Mouse (Mus musculus): ENCODE results near the gene Mllt1. TPM values are rescaled to one million over a fixed set of nuclear protein-coding genes. Genes with fewer than 3 reads are reported as not detected.

Mllt1 gene
- total RNA-seq, 1 experiment, result 24.6 TPM

DNA sequence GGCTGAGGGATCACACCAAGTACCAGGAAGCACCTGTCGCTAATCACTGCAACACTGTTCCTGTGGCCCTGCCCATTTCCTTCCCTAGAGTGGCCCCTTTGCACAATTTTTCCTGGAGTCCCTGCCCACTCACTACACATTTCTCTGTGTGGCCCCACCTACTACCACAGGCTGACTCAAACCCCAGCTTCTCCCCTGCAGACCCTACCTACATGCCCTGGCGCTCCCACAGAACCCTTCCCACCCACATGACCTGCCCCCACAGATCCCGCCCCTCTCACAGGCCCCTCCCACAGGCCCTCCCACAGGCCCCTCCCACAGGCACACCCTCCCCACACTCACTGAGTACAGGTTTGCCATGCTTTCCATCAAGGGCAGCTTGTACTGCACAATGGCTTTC lies 74.0 kb downstream of the Mllt1 start:
- no peak for TF ChIP-seq ZC3H11A (IDR thresholded peaks at IDR 0.05; ENCODE audit: borderline replicate concordance, low read depth, low read length)
- TF ChIP-seq HCFC1 (IDR thresholded peaks at IDR 0.05; ENCODE audit: borderline replicate concordance, insufficient read depth, low read length), result no peak
- TF ChIP-seq CHD2 (IDR thresholded peaks at IDR 0.05; ENCODE audit: low read depth, low read length), result no peak
- TF ChIP-seq MAFK (IDR thresholded peaks at IDR 0.05; ENCODE audit: insufficient read depth, low read depth, low read length), result no peak
- no peak for TF ChIP-seq ZNF384 (IDR thresholded peaks at IDR 0.05; ENCODE audit: low read depth, low read length)
- Histone ChIP-seq H3K4me1 (ENCODE audit: control insufficient read depth in 2 of 2, insufficient read depth in 2 of 2, low read length in 2 of 2, poor library complexity in 1 of 2) (peaks cover 8 to 18% of the 10 kb centered on the region in 2 experiments), H3K27ac (ENCODE audit: insufficient read depth, low read depth, low read length, poor library complexity, severe bottlenecking) (no peak overlapping the region; the same call in 1 of the 2 replicates), H3K36me3 (ENCODE audit: control insufficient read depth, insufficient read depth, low read length, poor library complexity, severe bottlenecking) (no peaks in the 10 kb centered on the region), H3K9me3 (ENCODE audit: control insufficient read depth, insufficient read depth, low read depth, low read length) (no peaks in the 10 kb centered on the region), H3K4me3 (ENCODE audit: insufficient read depth in 1 of 2, low read depth in 1 of 2, low read length in 2 of 2, poor library complexity in 1 of 2, severe bottlenecking in 1 of 2) (no peak overlapping the region), H3K9ac (ENCODE audit: insufficient read depth, low read depth, low read length, poor library complexity, severe bottlenecking) (peak overlapping the region; percentile 53; the same call in 1 of the 2 replicates)
- in situ Hi-C loops (cut with MboI; ENCODE audit: low sequenced_read_pairs in 2 of 2, unreplicated experiment in 2 of 2), result no loop called here
- DNase-seq (ENCODE audit: low read depth, low spot score), result peak; percentile 82

DNA sequence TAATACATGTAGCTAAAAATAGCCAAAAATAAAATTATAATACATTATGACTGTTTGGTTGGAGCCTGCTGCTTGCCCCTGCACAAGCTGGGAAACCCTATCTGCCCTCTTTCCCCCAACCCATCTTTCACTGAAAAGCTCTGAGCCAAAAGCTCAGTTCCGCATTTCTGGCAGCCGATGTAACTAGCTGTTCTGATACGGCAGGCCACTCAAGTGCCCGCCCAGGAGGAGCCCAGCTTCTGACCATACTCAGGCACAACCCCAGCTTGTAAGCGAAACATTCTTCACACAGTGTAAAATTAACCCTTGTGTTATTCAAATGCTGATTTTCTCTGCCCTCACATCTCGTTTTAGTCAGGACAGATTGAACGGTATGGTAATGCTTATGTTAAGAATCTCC lies 76.3 kb downstream of the Mllt1 start:
- no peak for TF ChIP-seq MAFK (IDR thresholded peaks at IDR 0.05; ENCODE audit: insufficient read depth, low read depth, low read length)
- peaks cover 8 to 13% of the 10 kb centered on the region in 2 experiments for H3K4me1 ChIP-seq (ENCODE audit: control insufficient read depth in 2 of 2, insufficient read depth in 2 of 2, low read length in 2 of 2, poor library complexity in 1 of 2)
- no peaks in the 10 kb centered on the region for H3K36me3 ChIP-seq (ENCODE audit: control insufficient read depth, insufficient read depth, low read length, poor library complexity, severe bottlenecking)
- DNase-seq (ENCODE audit: low read depth, low spot score), result no peak
- in situ Hi-C loops (cut with MboI; ENCODE audit: low sequenced_read_pairs in 2 of 2, unreplicated experiment in 2 of 2), result no loop called here
- H3K4me3 ChIP-seq (ENCODE audit: insufficient read depth in 1 of 2, low read depth in 1 of 2, low read length in 2 of 2, poor library complexity in 1 of 2, severe bottlenecking in 1 of 2), result no peak overlapping the region
- H3K9ac ChIP-seq (ENCODE audit: insufficient read depth, low read depth, low read length, poor library complexity, severe bottlenecking), result no peak overlapping the region; the same call in 1 of the 2 replicates
- no peaks in the 10 kb centered on the region for H3K9me3 ChIP-seq (ENCODE audit: control insufficient read depth, insufficient read depth, low read depth, low read length)
- no peak overlapping the region for H3K27ac ChIP-seq (ENCODE audit: insufficient read depth, low read depth, low read length, poor library complexity, severe bottlenecking)

DNA sequence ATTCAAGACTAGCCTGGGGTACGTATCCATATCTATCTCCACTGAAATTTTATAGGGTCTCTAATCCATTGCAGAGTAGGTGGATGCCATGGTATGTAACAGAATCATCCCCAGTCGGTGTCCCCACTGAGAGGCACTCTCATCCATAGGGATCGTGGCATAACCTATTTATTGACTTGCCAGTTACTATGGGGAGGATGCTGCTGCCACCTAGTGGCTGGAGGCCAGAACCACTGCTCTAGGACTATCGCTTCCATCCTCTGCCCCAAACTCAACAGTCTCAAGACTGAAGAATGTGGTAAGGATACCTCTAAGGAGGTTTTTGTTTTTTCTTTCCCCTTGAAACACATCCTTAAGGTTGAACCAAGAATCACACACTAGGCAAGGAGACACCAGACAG lies 77.0 kb downstream of the Mllt1 start:
- Histone ChIP-seq H3K36me3 (ENCODE audit: control insufficient read depth, insufficient read depth, low read length, poor library complexity, severe bottlenecking) (no peaks in the 10 kb centered on the region), H3K9me3 (ENCODE audit: control insufficient read depth, insufficient read depth, low read depth, low read length) (no peaks in the 10 kb centered on the region), H3K27ac (ENCODE audit: insufficient read depth, low read depth, low read length, poor library complexity, severe bottlenecking) (no peak overlapping the region), H3K9ac (ENCODE audit: insufficient read depth, low read depth, low read length, poor library complexity, severe bottlenecking) (no peak overlapping the region), H3K4me3 (ENCODE audit: insufficient read depth in 1 of 2, low read depth in 1 of 2, low read length in 2 of 2, poor library complexity in 1 of 2, severe bottlenecking in 1 of 2) (no peak overlapping the region), H3K4me1 (ENCODE audit: control insufficient read depth in 2 of 2, insufficient read depth in 2 of 2, low read length in 2 of 2, poor library complexity in 1 of 2) (peaks cover 8 to 13% of the 10 kb centered on the region in 2 experiments)
- in situ Hi-C loops (cut with MboI; ENCODE audit: low sequenced_read_pairs in 2 of 2, unreplicated experiment in 2 of 2), result no loop called here
- peak; percentile 84 for DNase-seq (ENCODE audit: low read depth, low spot score)
- no peak for TF ChIP-seq CHD2 (IDR thresholded peaks at IDR 0.05; ENCODE audit: low read depth, low read length)
- no peak for TF ChIP-seq MAFK (IDR thresholded peaks at IDR 0.05; ENCODE audit: insufficient read depth, low read depth, low read length)
- peak; percentile 87; the same call in 1 of the 2 replicates for TF ChIP-seq ZC3H11A (IDR thresholded peaks at IDR 0.05; ENCODE audit: borderline replicate concordance, low read depth, low read length)
- TF ChIP-seq ZNF384 (IDR thresholded peaks at IDR 0.05; ENCODE audit: low read depth, low read length), result no peak
- TF ChIP-seq HCFC1 (IDR thresholded peaks at IDR 0.05; ENCODE audit: borderline replicate concordance, insufficient read depth, low read length), result peak; percentile 15; the same call in 1 of the 2 replicates

DNA sequence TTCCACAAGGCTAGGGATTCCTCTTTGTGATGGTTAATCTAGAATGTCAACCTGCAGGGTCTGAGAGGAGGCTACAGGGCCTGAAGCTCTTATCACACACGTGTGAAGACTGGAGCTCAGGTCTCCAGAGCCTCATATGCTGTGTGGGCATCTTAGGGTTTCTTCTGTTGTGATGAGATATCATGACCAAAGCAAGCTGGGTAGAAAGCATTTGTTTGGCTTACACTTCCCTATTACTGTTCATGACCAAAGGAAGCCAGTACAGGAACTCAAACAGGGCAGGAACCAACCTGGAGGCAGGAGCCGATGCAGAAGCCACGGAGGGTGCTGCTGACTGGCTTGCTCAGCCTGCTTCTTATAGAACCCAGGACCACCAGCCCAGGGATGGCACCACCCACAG lies 79.8 kb downstream of the Mllt1 start:
- Histone ChIP-seq H3K27ac (ENCODE audit: insufficient read depth, low read depth, low read length, poor library complexity, severe bottlenecking) (no peak overlapping the region), H3K4me3 (ENCODE audit: insufficient read depth in 1 of 2, low read depth in 1 of 2, low read length in 2 of 2, poor library complexity in 1 of 2, severe bottlenecking in 1 of 2) (no peak overlapping the region), H3K36me3 (ENCODE audit: control insufficient read depth, insufficient read depth, low read length, poor library complexity, severe bottlenecking) (no peaks in the 10 kb centered on the region), H3K4me1 (ENCODE audit: control insufficient read depth in 2 of 2, insufficient read depth in 2 of 2, low read length in 2 of 2, poor library complexity in 1 of 2) (peaks cover 4 to 5% of the 10 kb centered on the region in 2 experiments; a peak in 3 of 4 replicates), H3K9me3 (ENCODE audit: control insufficient read depth, insufficient read depth, low read depth, low read length) (no peaks in the 10 kb centered on the region), H3K9ac (ENCODE audit: insufficient read depth, low read depth, low read length, poor library complexity, severe bottlenecking) (no peak overlapping the region)
- in situ Hi-C loops (cut with MboI; ENCODE audit: low sequenced_read_pairs in 2 of 2, unreplicated experiment in 2 of 2), result no loop called here
- no peak for TF ChIP-seq ZNF384 (IDR thresholded peaks at IDR 0.05; ENCODE audit: low read depth, low read length)
- no peak for TF ChIP-seq HCFC1 (IDR thresholded peaks at IDR 0.05; ENCODE audit: borderline replicate concordance, insufficient read depth, low read length)
- no peak for TF ChIP-seq MAFK (IDR thresholded peaks at IDR 0.05; ENCODE audit: insufficient read depth, low read depth, low read length)
- no peak for TF ChIP-seq CHD2 (IDR thresholded peaks at IDR 0.05; ENCODE audit: low read depth, low read length)
- TF ChIP-seq ZC3H11A (IDR thresholded peaks at IDR 0.05; ENCODE audit: borderline replicate concordance, low read depth, low read length), result no peak
- DNase-seq (ENCODE audit: low read depth, low spot score), result no peak

DNA sequence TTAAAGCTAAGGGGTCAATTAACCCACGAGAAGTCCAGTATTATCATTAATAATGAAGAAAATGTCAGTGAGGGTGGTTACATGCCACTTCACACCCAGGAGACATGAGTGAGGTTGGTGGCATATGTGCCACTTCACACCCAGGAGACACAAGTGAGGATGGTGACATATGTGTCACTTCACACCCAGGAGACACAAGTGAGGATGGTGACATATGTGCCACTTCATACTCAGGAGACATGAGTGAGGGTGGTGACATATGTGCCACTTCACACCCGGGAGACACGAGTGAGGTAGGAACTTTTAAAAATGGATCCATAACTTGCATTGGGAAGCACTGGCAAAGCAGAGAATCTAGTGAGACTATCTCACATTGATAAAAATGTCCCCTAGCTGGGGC lies 84.0 kb downstream of the Mllt1 start:
- no peak overlapping the region for H3K4me3 ChIP-seq (ENCODE audit: insufficient read depth in 1 of 2, low read depth in 1 of 2, low read length in 2 of 2, poor library complexity in 1 of 2, severe bottlenecking in 1 of 2)
- TF ChIP-seq CHD2 (IDR thresholded peaks at IDR 0.05; ENCODE audit: low read depth, low read length) (no peak), HCFC1 (IDR thresholded peaks at IDR 0.05; ENCODE audit: borderline replicate concordance, insufficient read depth, low read length) (no peak), ZC3H11A (IDR thresholded peaks at IDR 0.05; ENCODE audit: borderline replicate concordance, low read depth, low read length) (no peak), MAFK (IDR thresholded peaks at IDR 0.05; ENCODE audit: insufficient read depth, low read depth, low read length) (no peak), ZNF384 (IDR thresholded peaks at IDR 0.05; ENCODE audit: low read depth, low read length) (no peak)
- no peaks in the 10 kb centered on the region for H3K36me3 ChIP-seq (ENCODE audit: control insufficient read depth, insufficient read depth, low read length, poor library complexity, severe bottlenecking)
- H3K4me1 ChIP-seq (ENCODE audit: control insufficient read depth in 2 of 2, insufficient read depth in 2 of 2, low read length in 2 of 2, poor library complexity in 1 of 2), result peaks cover 3 to 7% of the 10 kb centered on the region in 2 experiments; a peak in 3 of 4 replicates
- in situ Hi-C loops (cut with MboI; ENCODE audit: low sequenced_read_pairs in 2 of 2, unreplicated experiment in 2 of 2), result no loop called here
- DNase-seq (ENCODE audit: low read depth, low spot score), result no peak
- H3K9me3 ChIP-seq (ENCODE audit: control insufficient read depth, insufficient read depth, low read depth, low read length), result no peaks in the 10 kb centered on the region
- H3K27ac ChIP-seq (ENCODE audit: insufficient read depth, low read depth, low read length, poor library complexity, severe bottlenecking), result no peak overlapping the region
- H3K9ac ChIP-seq (ENCODE audit: insufficient read depth, low read depth, low read length, poor library complexity, severe bottlenecking), result no peak overlapping the region

All from ES-E14 (cell line).